Mouse (Mus musculus): ENCODE data around the gene 6030452D12Rik. TPM values are rescaled to one million over a fixed set of nuclear protein-coding genes. Genes with fewer than 3 reads are reported as not detected.

Gene 6030452D12Rik
- not detected in 2 replicates for polyA plus RNA-seq (2012; rRNA removed)

GRCm38 (mm10) chr8:106500018-106500685, at the start of gene 6030452D12Rik:
TSS of gene 6030452D12Rik (plus strand) at chr8:106500522.

GRCm38 (mm10) chr8:106510365-106510975, 10.1 kb downstream of the 6030452D12Rik start, which contains the start of gene Cdh3:
TSS of gene Cdh3 (plus strand) at chr8:106510891.

Other genes with a start within 250 kb of the 6030452D12Rik start
- gene Smpd3, start 162.5 kb upstream of the 6030452D12Rik start, polyA plus RNA-seq (2012; rRNA removed): 2.3 and 3.7 TPM in 2 replicates
- gene Zfp90, start 85.2 kb upstream of the 6030452D12Rik start, polyA plus RNA-seq (2012; rRNA removed): 3.5 TPM in 2 replicates
- 15.8 and 17.4 TPM in 2 replicates for gene Cdh3, start 10.4 kb downstream of the 6030452D12Rik start, polyA plus RNA-seq (2012; rRNA removed)
- gene Gm10073, start 72.9 kb downstream of the 6030452D12Rik start, polyA plus RNA-seq (2012; rRNA removed): 139 and 241 TPM in 2 replicates
- 31.1 TPM in 2 replicates for gene Cdh1, start 102.8 kb downstream of the 6030452D12Rik start, polyA plus RNA-seq (2012; rRNA removed)
- gene Tango6, start 182.5 kb downstream of the 6030452D12Rik start, polyA plus RNA-seq (2012; rRNA removed): 7.9 and 9.3 TPM in 2 replicates